Mouse (Mus musculus): ENCODE results near the gene 2900011O08Rik. TPM values are rescaled to one million over a fixed set of nuclear protein-coding genes. Genes with fewer than 3 reads are reported as not detected.

2900011O08Rik gene
- polyA plus RNA-seq, 1 experiment from 2014 or later, result 128 TPM

GRCm38 (mm10) chr16:14091771-14092170, 105.4 kb downstream of the 2900011O08Rik start:
- H3K27ac ChIP-seq, result no peak overlapping the region
- 91% methylated on average over 2 of the region's 2 CpGs for WGBS

GRCm38 (mm10) chr16:14105891-14106290, 119.5 kb downstream of the 2900011O08Rik start:
- H3K27ac ChIP-seq, result no peak overlapping the region
- H3K9me3 ChIP-seq, result no peaks in the 10 kb centered on the region
- ATAC-seq (ENCODE audit: low FRiP score), result no peak
- no peaks in the 10 kb centered on the region for H3K27me3 ChIP-seq
- no peak overlapping the region for H3K4me2 ChIP-seq
- 94% methylated on average over 6 of the region's 6 CpGs for WGBS
- no peaks in the 10 kb centered on the region for H3K4me1 ChIP-seq (replicated peaks)
- H3K9ac ChIP-seq, result no peak overlapping the region
- H3K4me3 ChIP-seq, result no peak overlapping the region
- H3K36me3 ChIP-seq, result peaks cover 40% of the 10 kb centered on the region

More at GRCm38 (mm10) chr16:14091771-14092170, 105.4 kb downstream of the 2900011O08Rik start:
- no peak for ATAC-seq (ENCODE audit: low FRiP score)
- no peak overlapping the region for H3K4me3 ChIP-seq
- H3K4me1 ChIP-seq (replicated peaks), result no peaks in the 10 kb centered on the region
- H3K9me3 ChIP-seq, result no peaks in the 10 kb centered on the region
- no peak overlapping the region for H3K9ac ChIP-seq
- no peak overlapping the region for H3K4me2 ChIP-seq
- no peaks in the 10 kb centered on the region for H3K27me3 ChIP-seq
- peaks cover 63% of the 10 kb centered on the region for H3K36me3 ChIP-seq

GRCm38 (mm10) chr16:14109651-14110230, 123.3 kb downstream of the 2900011O08Rik start:
- no peaks in the 10 kb centered on the region for H3K9me3 ChIP-seq
- H3K4me1 ChIP-seq (replicated peaks), result no peaks in the 10 kb centered on the region
- H3K4me3 ChIP-seq, result no peak overlapping the region
- ATAC-seq (ENCODE audit: low FRiP score), result no peak
- H3K27ac ChIP-seq, result no peak overlapping the region
- H3K4me2 ChIP-seq, result no peak overlapping the region
- H3K36me3 ChIP-seq, result peaks cover 63% of the 10 kb centered on the region
- 89% methylated on average over 3 of the region's 3 CpGs for WGBS
- H3K9ac ChIP-seq, result no peak overlapping the region
- no peaks in the 10 kb centered on the region for H3K27me3 ChIP-seq

- 89% methylated on average over 2 of the region's 2 CpGs for WGBS
- Histone ChIP-seq H3K4me2 (no peak overlapping the region), H3K27me3 (no peaks in the 10 kb centered on the region), H3K27ac (no peak overlapping the region), H3K4me1 (replicated peaks) (no peaks in the 10 kb centered on the region), H3K9ac (no peak overlapping the region), H3K36me3 (peaks cover 71% of the 10 kb centered on the region), H3K4me3 (no peak overlapping the region), H3K9me3 (no peaks in the 10 kb centered on the region)
- no peak for ATAC-seq (ENCODE audit: low FRiP score)
Observed at GRCm38 (mm10) chr16:14110922-14111321, 124.5 kb downstream of the 2900011O08Rik start.

GRCm38 (mm10) chr16:14112133-14112532, 125.7 kb downstream of the 2900011O08Rik start:
- no peak for ATAC-seq (ENCODE audit: low FRiP score)
- Histone ChIP-seq H3K4me1 (replicated peaks) (no peaks in the 10 kb centered on the region), H3K27me3 (no peaks in the 10 kb centered on the region), H3K9ac (no peak overlapping the region), H3K36me3 (peaks cover 83% of the 10 kb centered on the region), H3K27ac (no peak overlapping the region), H3K4me2 (no peak overlapping the region), H3K9me3 (no peaks in the 10 kb centered on the region), H3K4me3 (no peak overlapping the region)
- WGBS, result 81% methylated on average over 2 of the region's 2 CpGs

- no peaks in the 10 kb centered on the region for H3K27me3 ChIP-seq
- no peak overlapping the region for H3K4me2 ChIP-seq
- ATAC-seq (ENCODE audit: low FRiP score), result no peak
- no peak overlapping the region for H3K4me3 ChIP-seq
- no peaks in the 10 kb centered on the region for H3K4me1 ChIP-seq (replicated peaks)
- WGBS, result 95% methylated on average over 3 of the region's 3 CpGs
- H3K36me3 ChIP-seq, result peaks cover 88% of the 10 kb centered on the region
- H3K27ac ChIP-seq, result no peak overlapping the region
- H3K9ac ChIP-seq, result no peak overlapping the region
- H3K9me3 ChIP-seq, result no peaks in the 10 kb centered on the region
Observed at GRCm38 (mm10) chr16:14112742-14113141, 126.3 kb downstream of the 2900011O08Rik start.

- Histone ChIP-seq H3K9ac (no peak overlapping the region), H3K4me2 (no peak overlapping the region), H3K4me3 (no peak overlapping the region), H3K36me3 (peaks cover 74% of the 10 kb centered on the region), H3K27ac (no peak overlapping the region), H3K27me3 (no peaks in the 10 kb centered on the region), H3K4me1 (replicated peaks) (no peaks in the 10 kb centered on the region), H3K9me3 (no peaks in the 10 kb centered on the region)
- 86% methylated on average over 2 of the region's 2 CpGs for WGBS
- no peak for ATAC-seq (ENCODE audit: low FRiP score)
Observed at GRCm38 (mm10) chr16:14117299-14117698, 130.9 kb downstream of the 2900011O08Rik start.

GRCm38 (mm10) chr16:14120941-14121340, 134.5 kb downstream of the 2900011O08Rik start:
- H3K4me2 ChIP-seq, result no peak overlapping the region
- ATAC-seq (ENCODE audit: low FRiP score), result no peak
- no peak overlapping the region for H3K9ac ChIP-seq
- no peak overlapping the region for H3K4me3 ChIP-seq
- 95% methylated on average over 5 of the region's 5 CpGs for WGBS
- no peak overlapping the region for H3K27ac ChIP-seq
- H3K27me3 ChIP-seq, result no peaks in the 10 kb centered on the region
- H3K4me1 ChIP-seq (replicated peaks), result no peaks in the 10 kb centered on the region
- no peaks in the 10 kb centered on the region for H3K9me3 ChIP-seq
- H3K36me3 ChIP-seq, result peaks cover 81% of the 10 kb centered on the region

- peaks cover 81% of the 10 kb centered on the region for H3K36me3 ChIP-seq
- no peaks in the 10 kb centered on the region for H3K9me3 ChIP-seq
- WGBS, result 96% methylated on average over 7 of the region's 7 CpGs
Observed at GRCm38 (mm10) chr16:14121563-14121962, 135.2 kb downstream of the 2900011O08Rik start.

GRCm38 (mm10) chr16:14122586-14122985, 136.2 kb downstream of the 2900011O08Rik start:
- Histone ChIP-seq H3K36me3 (peaks cover 79% of the 10 kb centered on the region), H3K4me1 (replicated peaks) (no peaks in the 10 kb centered on the region), H3K4me2 (no peak overlapping the region), H3K9ac (no peak overlapping the region), H3K4me3 (no peak overlapping the region), H3K9me3 (no peaks in the 10 kb centered on the region), H3K27ac (no peak overlapping the region), H3K27me3 (no peaks in the 10 kb centered on the region)
- ATAC-seq (ENCODE audit: low FRiP score), result no peak

More at GRCm38 (mm10) chr16:14121563-14121962, 135.2 kb downstream of the 2900011O08Rik start:
- Histone ChIP-seq H3K4me2 (no peak overlapping the region), H3K27ac (no peak overlapping the region), H3K4me3 (no peak overlapping the region), H3K9ac (no peak overlapping the region), H3K27me3 (no peaks in the 10 kb centered on the region), H3K4me1 (replicated peaks) (no peaks in the 10 kb centered on the region)
- no peak for ATAC-seq (ENCODE audit: low FRiP score)

GRCm38 (mm10) chr16:14123901-14124300, 137.5 kb downstream of the 2900011O08Rik start:
- Histone ChIP-seq H3K27me3 (no peaks in the 10 kb centered on the region), H3K4me1 (replicated peaks) (no peaks in the 10 kb centered on the region), H3K4me3 (no peak overlapping the region), H3K9me3 (no peaks in the 10 kb centered on the region), H3K4me2 (no peak overlapping the region), H3K27ac (no peak overlapping the region), H3K36me3 (peaks cover 88% of the 10 kb centered on the region), H3K9ac (no peak overlapping the region)
- 84% methylated on average over 2 of the region's 2 CpGs for WGBS
- no peak for ATAC-seq (ENCODE audit: low FRiP score)

GRCm38 (mm10) chr16:14124709-14125108, 138.3 kb downstream of the 2900011O08Rik start:
- Histone ChIP-seq H3K9ac (no peak overlapping the region), H3K4me3 (no peak overlapping the region), H3K4me1 (replicated peaks) (no peaks in the 10 kb centered on the region), H3K27me3 (no peaks in the 10 kb centered on the region), H3K36me3 (peaks cover 96% of the 10 kb centered on the region), H3K27ac (no peak overlapping the region), H3K9me3 (no peaks in the 10 kb centered on the region), H3K4me2 (no peak overlapping the region)
- ATAC-seq (ENCODE audit: low FRiP score), result no peak
- WGBS, result 98% methylated on average over 7 of the region's 7 CpGs

- Histone ChIP-seq H3K4me1 (replicated peaks) (no peaks in the 10 kb centered on the region), H3K4me2 (no peak overlapping the region), H3K4me3 (no peak overlapping the region), H3K36me3 (peaks cover 98% of the 10 kb centered on the region), H3K27me3 (no peaks in the 10 kb centered on the region), H3K27ac (no peak overlapping the region), H3K9me3 (no peaks in the 10 kb centered on the region), H3K9ac (no peak overlapping the region)
- ATAC-seq (ENCODE audit: low FRiP score), result no peak
- 97% methylated on average over 1 of the region's 1 CpGs for WGBS
Observed at GRCm38 (mm10) chr16:14125253-14125652, 138.8 kb downstream of the 2900011O08Rik start.
